Mouse (Mus musculus) thymus, adult 2 months (tissue): ENCODE data around the gene Hnrnpl.

Experiments used
- CTCF ChIP-seq: fragments of 200-500 bp; IDR thresholded peaks from 2 replicates; pipeline ENCODE4 v1.5.1; 2012; ENCODE audit warnings: mild to moderate bottlenecking, control low read depth, low read length, moderate library complexity, borderline replicate concordance; ENCODE audit not compliant: control insufficient read depth, poor library complexity, insufficient read depth; ENCODE audit errors: extremely low read depth
- POLR2A ChIP-seq: fragments of 200-500 bp; IDR thresholded peaks from 2 replicates; pipeline ENCODE4 v1.6.1; 2012; ENCODE audit warnings: mild to moderate bottlenecking, low read length, control low read depth, moderate library complexity; ENCODE audit not compliant: control insufficient read depth, poor library complexity, insufficient read depth; ENCODE audit errors: extremely low read depth

GRCm38 (mm10) chr7:28773163-28773562, 35.2 kb upstream of the Hnrnpl start:
- TF ChIP-seq CTCF (no peak), POLR2A (no peak)
